Mouse (Mus musculus): Measurements from ENCODE around the gene Unk. TPM values are rescaled to one million over a fixed set of nuclear protein-coding genes. Genes with fewer than 3 reads are reported as not detected.
"Not testable (repeated sequence)": the region's sequence is repeated elsewhere in the genome, so short reads cannot be mapped to it uniquely, and the experiment has no call there.

The Unk gene
- polyA plus RNA-seq, 1 experiment from 2014 or later: 8.3 TPM

DNA sequence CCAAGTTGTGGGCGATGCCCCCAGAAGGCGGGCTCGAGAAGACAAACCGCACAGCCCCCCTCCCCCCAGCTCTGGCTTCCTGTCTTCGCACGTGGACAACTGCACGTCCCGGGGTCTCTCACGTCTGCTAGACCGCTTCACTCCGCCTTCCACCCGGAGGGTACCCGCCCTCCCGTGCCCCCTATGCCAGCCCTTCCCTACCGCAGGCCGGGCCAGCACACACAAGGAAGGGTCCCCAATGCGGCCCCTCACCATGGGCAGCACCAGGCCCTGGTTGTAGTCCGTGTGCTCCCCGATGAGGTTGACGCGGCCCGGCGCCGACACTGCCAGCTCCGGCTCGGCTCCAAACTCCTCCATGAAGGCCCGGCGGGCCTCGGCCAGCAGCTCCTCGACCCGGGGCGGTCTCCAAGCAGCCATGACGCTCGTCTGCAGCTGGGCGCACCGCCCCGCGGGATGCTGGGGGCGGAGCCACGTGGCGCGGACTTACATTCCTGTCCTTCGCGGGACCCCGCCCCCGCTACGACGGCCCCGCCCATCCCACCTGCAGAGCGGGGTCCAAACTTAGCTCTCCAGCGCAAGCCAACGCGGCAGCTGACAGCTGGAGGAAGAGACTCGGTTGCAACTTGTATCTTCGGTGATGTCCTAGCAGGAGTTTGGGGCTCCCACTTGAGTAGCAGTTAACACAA is 17.7 kb upstream of the Unk start, which contains the start of gene Galk1:
TSS of gene Galk1 (minus strand) at position 458 of the 686 bp plus-strand sequence.
- H3K27me3 ChIP-seq (ENCODE audit: control insufficient read depth, insufficient read depth, low read length): no peaks in the 10 kb centered on the region
- peak within 1 kb of the TSS; percentile 68 for H3K4me3 ChIP-seq (ENCODE audit: low read depth, low read length)
- peaks cover 3% of the 10 kb centered on the region; the same call in 1 of the 2 replicates for H3K36me3 ChIP-seq (ENCODE audit: control insufficient read depth, insufficient read depth, low read length)
- peak within 1 kb of the TSS; percentile 90 for H3K4me2 ChIP-seq (replicated peaks; ENCODE audit: low read depth)
- peak within 1 kb of the TSS; percentile 91 for H3K27ac ChIP-seq (replicated peaks)
- no peaks in the 10 kb centered on the region for H3K4me1 ChIP-seq (replicated peaks; ENCODE audit: control insufficient read depth, insufficient read depth)
- no peak for TF ChIP-seq EP300 (optimal IDR thresholded peaks at IDR 0.05)
- TF ChIP-seq CTCF (IDR thresholded peaks at IDR 0.05; ENCODE audit: low read depth): no peak
- peak within 1 kb of the TSS; percentile 87 for H3K9ac ChIP-seq (ENCODE audit: low read length)
- DNase-seq (ENCODE audit: low spot score): peak; percentile 95
- ATAC-seq (ENCODE audit: low FRiP score, low TSS enrichment): peak; percentile 87
- under 1% methylated on average over 53 of the region's 55 CpGs for WGBS
- H3K9me3 ChIP-seq (ENCODE audit: control insufficient read depth, low read length): no peaks in the 10 kb centered on the region

- peak; percentile 52 for DNase-seq (ENCODE audit: low spot score)
- no peak overlapping the region for H3K4me3 ChIP-seq (ENCODE audit: low read depth, low read length)
- peak; percentile 13; the same call in 1 of the 2 replicates for ATAC-seq (ENCODE audit: low FRiP score, low TSS enrichment)
- TF ChIP-seq EP300 (optimal IDR thresholded peaks at IDR 0.05): no peak
- no peak for TF ChIP-seq CTCF (IDR thresholded peaks at IDR 0.05; ENCODE audit: low read depth)
- H3K4me2 ChIP-seq (replicated peaks; ENCODE audit: low read depth): no peak overlapping the region
- peak overlapping the region; percentile 58; the same call in 1 of the 2 replicates for H3K27ac ChIP-seq (replicated peaks)
- no peak overlapping the region for H3K9ac ChIP-seq (ENCODE audit: low read length)
- no peaks in the 10 kb centered on the region for H3K27me3 ChIP-seq (ENCODE audit: control insufficient read depth, insufficient read depth, low read length)
- WGBS: 38% methylated on average over 8 of the region's 8 CpGs
- no peaks in the 10 kb centered on the region for H3K4me1 ChIP-seq (replicated peaks; ENCODE audit: control insufficient read depth, insufficient read depth)
- H3K36me3 ChIP-seq (ENCODE audit: control insufficient read depth, insufficient read depth, low read length): no peaks in the 10 kb centered on the region
- no peaks in the 10 kb centered on the region for H3K9me3 ChIP-seq (ENCODE audit: control insufficient read depth, low read length)
Observed at GRCm38 (mm10) chr11:116014821-116015220, 15.3 kb upstream of the Unk start.

DNA sequence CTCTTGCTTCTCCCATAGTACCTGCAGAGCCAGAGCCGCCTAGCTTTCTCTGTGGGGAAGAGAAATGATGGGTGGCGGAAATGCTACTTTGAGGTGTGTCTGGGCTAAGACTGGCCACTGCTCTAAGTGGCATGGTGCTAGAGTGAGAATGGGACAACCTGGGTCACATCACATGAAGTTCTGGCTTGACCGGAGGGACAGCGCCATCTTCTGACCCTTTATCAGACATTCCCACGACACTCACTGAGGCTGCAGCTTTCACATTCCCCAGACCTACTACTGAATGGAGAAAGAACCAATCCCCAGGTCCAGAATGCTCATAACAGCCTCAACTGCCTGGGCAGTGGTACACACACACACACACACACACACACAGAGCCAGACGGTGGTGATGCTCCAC is 12.0 kb upstream of the Unk start:
- Histone ChIP-seq H3K9me3 (ENCODE audit: control insufficient read depth, low read length) (no peaks in the 10 kb centered on the region), H3K4me1 (replicated peaks; ENCODE audit: control insufficient read depth, insufficient read depth) (no peaks in the 10 kb centered on the region), H3K4me3 (ENCODE audit: low read depth, low read length) (no peak overlapping the region), H3K36me3 (ENCODE audit: control insufficient read depth, insufficient read depth, low read length) (peaks cover 9% of the 10 kb centered on the region), H3K27ac (replicated peaks) (no peak overlapping the region), H3K27me3 (ENCODE audit: control insufficient read depth, insufficient read depth, low read length) (no peaks in the 10 kb centered on the region), H3K9ac (ENCODE audit: low read length) (no peak overlapping the region), H3K4me2 (replicated peaks; ENCODE audit: low read depth) (no peak overlapping the region)
- 35% methylated on average over 6 of the region's 6 CpGs for WGBS
- peak; percentile 70 for DNase-seq (ENCODE audit: low spot score)
- ATAC-seq (ENCODE audit: low FRiP score, low TSS enrichment): peak; percentile 19
- TF ChIP-seq EP300 (optimal IDR thresholded peaks at IDR 0.05): no peak
- TF ChIP-seq CTCF (IDR thresholded peaks at IDR 0.05; ENCODE audit: low read depth): peak; percentile 78

DNA sequence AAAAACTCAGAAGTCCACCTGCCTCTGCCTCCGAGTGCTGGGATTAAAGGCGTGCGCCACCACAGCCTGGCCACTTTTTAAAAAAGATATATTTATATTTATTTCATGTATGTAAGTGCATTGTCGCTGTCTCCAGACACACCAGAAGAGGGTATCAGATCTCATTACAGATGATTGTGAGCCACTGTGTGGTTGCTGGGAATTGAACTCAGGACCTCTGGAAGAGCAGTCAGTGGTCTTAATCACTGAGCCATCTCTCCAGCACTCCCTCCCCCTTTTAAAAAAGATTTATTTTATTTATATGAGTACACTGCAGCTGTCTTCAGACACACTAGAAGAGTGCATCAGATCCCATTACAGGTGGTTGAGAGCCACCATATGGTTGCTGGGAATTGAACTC is 11.3 kb upstream of the Unk start:
- H3K27me3 ChIP-seq (ENCODE audit: control insufficient read depth, insufficient read depth, low read length); H3K4me3 ChIP-seq (ENCODE audit: low read depth, low read length); H3K9me3 ChIP-seq (ENCODE audit: control insufficient read depth, low read length); H3K36me3 ChIP-seq (ENCODE audit: control insufficient read depth, insufficient read depth, low read length); H3K4me1 ChIP-seq (replicated peaks; ENCODE audit: control insufficient read depth, insufficient read depth); DNase-seq (ENCODE audit: low spot score); H3K4me2 ChIP-seq (replicated peaks; ENCODE audit: low read depth); ATAC-seq (ENCODE audit: low FRiP score, low TSS enrichment); H3K27ac ChIP-seq (replicated peaks); H3K9ac ChIP-seq (ENCODE audit: low read length): not testable (repeated sequence)
- 78% methylated on average over 4 of the region's 4 CpGs for WGBS

DNA sequence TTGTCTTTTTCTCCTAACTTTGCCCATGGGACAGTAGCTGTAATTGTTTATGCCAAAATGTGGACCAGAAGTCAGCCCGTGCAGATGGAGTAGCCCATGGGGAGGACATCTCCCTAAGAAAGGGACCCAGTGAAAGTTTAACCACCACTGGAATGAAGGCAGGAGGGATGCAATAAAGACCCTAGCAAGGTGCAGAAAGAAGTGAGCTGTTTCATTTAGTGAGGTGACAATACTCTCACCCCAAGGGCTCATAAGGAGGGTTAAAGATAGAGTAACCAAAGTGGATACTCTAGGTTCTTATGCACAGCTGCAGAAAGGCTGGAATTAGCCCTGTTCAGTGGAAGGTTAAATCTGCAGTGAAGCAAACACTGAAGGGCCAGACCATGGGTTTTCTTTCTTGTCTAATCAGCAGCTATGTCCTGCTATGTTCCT is 10.7 kb upstream of the Unk start:
- H3K4me1 ChIP-seq (replicated peaks; ENCODE audit: control insufficient read depth, insufficient read depth): no peaks in the 10 kb centered on the region
- 61% methylated on average over 1 of the region's 1 CpGs for WGBS
- H3K36me3 ChIP-seq (ENCODE audit: control insufficient read depth, insufficient read depth, low read length): peaks cover 9% of the 10 kb centered on the region
- TF ChIP-seq EP300 (optimal IDR thresholded peaks at IDR 0.05) (no peak), CTCF (IDR thresholded peaks at IDR 0.05; ENCODE audit: low read depth) (no peak)
- ATAC-seq (ENCODE audit: low FRiP score, low TSS enrichment) (peak; percentile 8), DNase-seq (ENCODE audit: low spot score) (no peak)
- H3K27me3 ChIP-seq (ENCODE audit: control insufficient read depth, insufficient read depth, low read length): no peaks in the 10 kb centered on the region
- H3K9me3 ChIP-seq (ENCODE audit: control insufficient read depth, low read length): no peaks in the 10 kb centered on the region
- no peak overlapping the region for H3K4me2 ChIP-seq (replicated peaks; ENCODE audit: low read depth)
- H3K9ac ChIP-seq (ENCODE audit: low read length): no peak overlapping the region
- no peak overlapping the region for H3K4me3 ChIP-seq (ENCODE audit: low read depth, low read length)
- peak overlapping the region; percentile 14 for H3K27ac ChIP-seq (replicated peaks)

DNA sequence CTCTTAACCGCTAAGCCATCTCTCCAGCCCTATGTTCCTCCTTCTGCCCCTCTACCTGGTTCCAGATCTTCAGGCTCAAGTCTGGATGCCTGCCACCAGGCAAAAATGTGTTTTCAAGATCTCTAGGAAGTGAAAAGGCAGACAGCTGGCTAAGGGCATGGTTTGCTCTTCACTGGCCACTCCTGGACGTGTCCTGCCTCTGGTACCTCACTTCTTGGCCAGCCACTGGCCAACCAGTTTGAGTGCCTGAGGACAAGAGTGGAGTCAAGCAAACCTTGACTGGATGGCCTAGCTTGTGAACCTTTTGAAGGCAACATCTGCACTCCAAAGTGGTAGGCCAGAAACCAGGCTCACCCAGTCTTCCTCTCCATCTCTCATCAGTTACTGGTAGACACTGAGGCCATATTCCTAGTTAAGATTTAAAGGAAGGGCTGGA is 10.1 kb upstream of the Unk start:
- DNase-seq (ENCODE audit: low spot score): peak; percentile 66
- Histone ChIP-seq H3K9me3 (ENCODE audit: control insufficient read depth, low read length) (no peaks in the 10 kb centered on the region), H3K9ac (ENCODE audit: low read length) (no peak overlapping the region), H3K4me1 (replicated peaks; ENCODE audit: control insufficient read depth, insufficient read depth) (no peaks in the 10 kb centered on the region), H3K36me3 (ENCODE audit: control insufficient read depth, insufficient read depth, low read length) (peaks cover 9% of the 10 kb centered on the region), H3K27me3 (ENCODE audit: control insufficient read depth, insufficient read depth, low read length) (no peaks in the 10 kb centered on the region), H3K4me3 (ENCODE audit: low read depth, low read length) (no peak overlapping the region), H3K27ac (replicated peaks) (no peak overlapping the region), H3K4me2 (replicated peaks; ENCODE audit: low read depth) (no peak overlapping the region)
- peak; percentile 13 for ATAC-seq (ENCODE audit: low FRiP score, low TSS enrichment)
- 78% methylated on average over 2 of the region's 2 CpGs for WGBS
- TF ChIP-seq EP300 (optimal IDR thresholded peaks at IDR 0.05): no peak
- no peak; the same call in 1 of the 2 replicates for TF ChIP-seq CTCF (IDR thresholded peaks at IDR 0.05; ENCODE audit: low read depth)

Measured in stomach, postnatal 0 days (tissue).